Mouse (Mus musculus): ENCODE data around the gene Chst15.

Gene Chst15

DNA sequence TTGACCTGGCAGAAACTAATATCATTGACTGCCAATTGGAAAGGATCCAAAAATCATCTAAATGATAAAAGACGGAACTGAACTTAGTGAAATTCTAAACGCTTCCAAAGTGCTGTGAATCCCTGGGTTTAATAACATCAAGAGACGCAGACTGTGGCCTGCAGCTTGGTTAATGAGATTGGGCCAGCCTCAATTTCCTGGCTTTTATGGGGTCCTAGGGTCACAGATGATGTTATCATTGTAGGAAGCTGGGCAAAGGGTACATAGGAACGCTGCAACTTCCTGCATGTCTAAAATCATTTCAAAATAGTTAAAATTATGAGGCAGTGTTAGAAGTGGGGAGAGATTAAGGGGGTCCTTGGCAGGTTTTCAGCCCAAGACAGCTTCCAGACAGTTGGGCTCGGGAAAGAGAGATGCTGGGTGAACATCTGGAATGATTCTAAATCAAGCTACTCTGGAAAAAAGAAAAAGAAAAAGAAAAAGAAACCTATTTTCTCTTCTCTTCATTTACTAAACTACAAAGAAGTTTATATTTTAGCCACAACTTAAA lies 17.3 kb downstream of the Chst15 start:
- peak; percentile 76 for DNase-seq

- no peak for DNase-seq
Measured at GRCm38 (mm10) chr7:132298412-132298990, 18.5 kb downstream of the Chst15 start.

- peak; percentile 79 for DNase-seq
Measured at GRCm38 (mm10) chr7:132296661-132297443, 20.2 kb downstream of the Chst15 start.

DNA sequence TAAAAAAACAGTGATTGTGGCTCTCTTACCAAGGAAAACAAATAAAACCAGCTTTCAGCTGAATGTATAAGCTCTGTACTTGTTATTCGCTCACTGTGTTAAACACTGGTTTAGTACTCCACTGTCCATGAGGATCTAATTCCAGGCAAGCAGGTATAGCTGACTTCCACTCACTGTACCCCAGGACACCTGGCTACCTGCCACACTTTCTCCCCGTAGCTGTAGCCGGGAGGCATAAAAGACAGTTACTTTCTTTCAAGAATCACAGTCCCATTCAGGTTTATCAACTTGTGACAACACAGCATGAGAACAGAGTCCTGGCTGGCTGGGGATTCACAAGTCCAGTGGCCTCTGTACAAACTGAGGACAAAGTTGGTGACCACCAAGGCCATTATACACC lies 20.9 kb downstream of the Chst15 start:
- DNase-seq, result no peak

DNA sequence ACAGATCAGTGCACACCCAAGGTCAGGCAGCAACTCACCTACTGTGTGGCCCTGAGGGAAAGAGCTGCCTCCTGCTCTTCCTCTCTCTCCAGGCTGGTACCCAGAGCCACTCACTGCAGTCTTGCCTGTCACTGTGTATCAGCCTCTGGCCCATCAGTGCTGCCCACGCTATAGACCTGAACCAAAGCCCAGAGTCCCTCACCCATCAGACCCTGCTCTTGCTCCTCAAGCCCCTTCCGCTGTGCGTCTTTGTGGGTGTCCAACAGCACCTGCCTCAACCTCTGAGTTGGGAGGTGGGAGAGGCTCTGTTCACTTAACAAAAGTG lies 29.7 kb downstream of the Chst15 start:
- DNase-seq, result no peak

DNA sequence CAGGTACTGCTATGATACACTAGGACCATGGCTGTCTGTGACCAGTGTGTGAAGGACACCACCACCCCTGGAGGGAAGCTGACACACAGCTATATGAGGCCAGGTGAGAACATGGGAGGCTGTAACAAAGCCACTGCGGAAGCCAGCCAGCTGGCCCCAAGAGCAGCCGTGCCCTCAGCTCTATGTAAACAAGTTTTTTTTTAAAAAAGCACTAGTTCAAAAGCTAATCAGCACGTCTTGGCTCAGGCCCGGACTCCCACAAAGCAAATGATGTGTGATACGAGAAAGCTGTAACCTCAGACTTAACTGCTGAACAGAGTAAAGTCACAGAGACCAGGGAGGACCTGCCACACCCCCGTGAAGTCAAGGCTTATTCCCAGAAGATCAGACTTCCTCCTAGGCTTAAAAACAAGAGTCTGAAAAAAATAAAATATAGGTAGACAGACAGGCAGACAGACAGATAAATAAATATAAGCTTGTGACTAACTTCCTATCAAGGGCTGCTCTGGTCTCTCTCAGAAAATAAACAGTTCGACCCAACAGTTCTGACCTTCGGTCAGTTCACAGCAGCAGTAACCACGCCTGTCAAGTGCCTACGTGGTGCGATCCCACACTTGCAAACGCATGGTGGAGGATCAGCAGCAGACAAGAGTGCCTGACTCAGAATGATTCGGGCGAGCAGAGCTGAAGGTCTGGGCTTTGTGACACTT lies 30.2 kb downstream of the Chst15 start:
- no peak for DNase-seq

- DNase-seq, result no peak
Measured at GRCm38 (mm10) chr7:132284795-132285194, 32.2 kb downstream of the Chst15 start.

DNA sequence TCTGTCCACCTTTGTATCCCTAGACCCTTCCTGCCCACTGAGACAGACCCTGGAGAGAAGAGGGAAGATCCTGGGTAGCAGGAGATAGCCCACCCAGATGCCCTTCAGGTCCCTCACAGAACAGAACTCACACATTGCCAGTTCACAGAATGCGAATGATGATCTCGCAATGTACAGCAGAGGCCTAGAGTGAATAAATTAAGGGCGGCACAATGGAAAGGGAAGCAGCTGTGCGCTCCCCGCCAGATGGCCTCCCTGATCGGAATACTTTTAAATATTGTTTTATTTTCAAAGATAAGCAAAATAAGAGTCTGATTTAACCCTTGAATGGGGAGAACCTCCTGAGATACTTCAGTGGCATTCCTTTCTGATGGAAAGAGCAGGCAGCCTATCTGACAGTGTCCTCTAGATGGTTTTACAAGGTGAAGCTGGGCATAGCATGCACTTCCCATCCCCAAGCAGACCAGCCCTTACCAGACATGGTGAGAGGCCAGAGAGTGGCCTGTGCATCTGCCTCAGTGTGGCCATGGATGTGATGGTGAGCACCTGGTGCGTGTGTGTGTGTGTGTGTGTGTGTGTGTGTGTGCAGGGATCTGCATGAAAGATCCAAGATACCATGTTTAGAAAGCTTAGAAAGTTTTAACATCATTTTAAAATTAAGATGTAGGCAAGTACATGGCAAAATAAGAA lies 32.8 kb downstream of the Chst15 start:
- DNase-seq, result no peak

- no peak for DNase-seq
Measured at GRCm38 (mm10) chr7:132282576-132282975, 34.5 kb downstream of the Chst15 start.

- DNase-seq, result no peak
Measured at GRCm38 (mm10) chr7:132282161-132282560, 34.9 kb downstream of the Chst15 start.

- no peak for DNase-seq
Measured at GRCm38 (mm10) chr7:132281753-132282152, 35.3 kb downstream of the Chst15 start.

GRCm38 (mm10) chr7:132278658-132279057 lies 38.4 kb downstream of the Chst15 start:
- peak; percentile 75 for DNase-seq

- DNase-seq, result no peak
Measured at GRCm38 (mm10) chr7:132276287-132276686, 40.7 kb downstream of the Chst15 start.

DNA sequence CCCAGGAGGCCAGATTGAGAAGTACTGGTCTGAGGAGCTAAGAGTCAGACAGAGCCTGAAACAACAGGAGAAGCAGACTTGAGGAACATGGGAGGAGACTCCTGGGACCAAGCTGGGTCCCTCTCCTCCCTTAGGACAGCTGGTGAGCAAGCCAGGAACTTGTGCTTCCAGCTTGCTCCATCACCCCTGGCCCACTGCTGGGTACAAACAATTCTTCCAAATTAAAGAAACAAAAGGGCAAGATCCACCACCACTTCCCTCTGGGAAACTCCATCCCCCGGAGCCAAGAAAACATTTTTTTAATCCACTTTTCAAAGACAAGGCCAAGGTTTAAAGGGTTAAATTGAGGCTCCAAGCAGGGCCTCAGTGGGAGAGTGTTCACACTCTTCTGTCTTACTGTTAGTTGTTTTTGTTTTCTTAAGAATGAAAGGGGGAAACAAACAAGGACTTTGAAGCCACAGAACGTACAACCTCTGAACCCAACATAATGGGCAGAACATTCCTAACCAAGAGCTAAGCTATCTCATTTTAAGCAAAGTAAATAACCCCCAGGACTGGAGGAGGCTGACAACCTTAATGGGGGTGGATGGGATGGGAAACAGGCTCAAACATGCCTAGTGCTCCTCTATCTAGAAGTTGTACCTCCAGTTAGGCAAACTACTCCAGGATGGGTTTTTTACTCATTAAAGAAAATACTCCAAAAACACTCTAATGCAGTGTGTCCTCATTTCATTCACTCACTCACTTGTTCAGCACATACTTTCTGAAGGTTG lies 43.1 kb downstream of the Chst15 start:
- DNase-seq, result peak; percentile 49

DNA sequence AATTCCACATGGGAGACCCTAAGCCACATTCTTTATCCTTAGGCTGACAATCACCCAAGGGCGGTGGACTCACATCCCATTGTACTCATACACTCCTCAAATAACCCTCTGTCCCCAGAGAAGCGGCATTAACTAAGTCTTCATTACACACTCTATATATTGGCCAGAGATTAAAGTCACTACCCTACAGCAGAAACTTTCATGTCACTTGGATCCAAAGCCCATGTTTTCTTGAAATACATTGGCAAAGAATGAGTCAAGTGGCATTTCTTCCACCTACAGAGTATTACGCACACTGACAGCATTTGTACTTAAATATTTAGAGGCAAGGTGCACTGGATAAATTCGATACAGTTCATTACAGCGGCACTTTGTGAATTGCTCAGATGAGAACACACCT lies 44.0 kb downstream of the Chst15 start:
- no peak for DNase-seq

DNA sequence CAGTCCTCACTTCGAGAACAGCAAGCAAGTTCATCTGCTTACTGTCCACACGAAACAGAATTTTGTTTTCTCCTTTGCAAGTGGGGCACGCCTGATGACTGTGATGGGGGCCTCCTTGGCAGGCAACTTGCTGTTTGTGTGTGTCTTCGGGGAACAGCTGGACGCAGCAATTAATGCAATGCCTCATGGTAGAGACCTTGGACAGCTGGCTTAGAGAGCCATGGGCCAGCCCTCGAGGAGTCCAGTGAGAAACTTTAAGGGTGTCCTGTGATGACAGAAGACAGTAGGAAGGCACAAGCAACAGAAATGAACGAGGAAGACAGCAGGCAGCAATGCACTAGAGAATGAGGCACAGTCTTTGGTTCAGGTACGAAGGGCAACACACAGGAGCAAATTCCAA lies 46.7 kb downstream of the Chst15 start:
- DNase-seq, result no peak

- DNase-seq, result no peak
Measured at GRCm38 (mm10) chr7:132269661-132270060, 47.4 kb downstream of the Chst15 start.

DNA sequence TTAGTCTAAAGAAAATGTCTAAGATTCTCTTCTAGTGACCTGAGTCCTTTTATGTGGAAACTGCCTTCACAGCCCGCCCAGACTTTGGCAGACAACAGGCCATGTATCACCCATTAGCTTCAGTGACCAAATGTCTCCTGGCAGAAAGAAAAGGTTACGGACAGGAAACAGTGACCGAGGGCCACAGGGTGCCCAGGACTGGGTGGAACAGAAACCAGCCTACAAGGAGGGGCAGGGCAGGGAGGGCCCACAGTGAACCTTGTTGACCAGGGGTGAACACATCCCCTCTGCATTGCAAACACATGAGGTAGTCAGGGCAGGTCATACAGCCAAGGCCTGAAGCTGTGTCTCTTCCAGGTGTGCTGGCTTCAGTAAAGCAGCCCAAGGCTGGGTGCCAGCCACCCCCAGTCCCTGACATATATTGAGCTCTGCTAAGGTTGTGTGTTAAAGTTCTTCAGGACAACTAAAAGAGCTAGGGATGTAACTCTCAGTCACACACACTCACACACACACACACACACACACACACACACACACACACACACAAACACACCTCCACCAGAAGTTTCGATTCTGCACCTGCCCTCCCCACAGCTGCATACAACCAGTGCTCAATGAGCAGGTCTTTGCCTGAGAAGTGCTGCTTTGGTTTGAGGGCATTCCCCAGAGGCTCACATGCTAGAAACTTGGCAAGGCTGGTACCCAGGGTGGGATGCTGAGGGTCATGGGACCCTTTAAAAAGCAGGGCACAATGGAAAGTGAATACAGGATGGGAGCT lies 49.1 kb downstream of the Chst15 start:
- DNase-seq, result no peak

DNA sequence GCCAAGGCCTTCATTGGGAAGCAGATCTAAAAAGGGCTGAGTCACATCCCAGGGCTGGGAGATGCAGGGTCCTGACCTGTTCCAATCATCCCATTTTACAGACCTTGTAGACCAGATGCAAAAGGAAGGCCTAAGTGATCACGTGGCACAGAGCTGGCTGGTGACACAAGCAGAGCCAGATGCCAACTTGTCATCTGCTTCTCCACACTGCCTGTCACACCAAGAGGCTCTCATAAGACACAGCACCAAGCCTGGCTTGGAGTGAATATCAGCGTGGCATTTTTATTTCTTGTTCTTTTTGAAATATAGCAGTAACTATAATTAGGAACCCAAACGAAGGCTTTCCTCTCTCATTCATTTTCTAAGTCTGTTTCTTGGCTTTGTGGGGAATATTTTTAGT lies 52.3 kb downstream of the Chst15 start:
- DNase-seq, result no peak

DNA sequence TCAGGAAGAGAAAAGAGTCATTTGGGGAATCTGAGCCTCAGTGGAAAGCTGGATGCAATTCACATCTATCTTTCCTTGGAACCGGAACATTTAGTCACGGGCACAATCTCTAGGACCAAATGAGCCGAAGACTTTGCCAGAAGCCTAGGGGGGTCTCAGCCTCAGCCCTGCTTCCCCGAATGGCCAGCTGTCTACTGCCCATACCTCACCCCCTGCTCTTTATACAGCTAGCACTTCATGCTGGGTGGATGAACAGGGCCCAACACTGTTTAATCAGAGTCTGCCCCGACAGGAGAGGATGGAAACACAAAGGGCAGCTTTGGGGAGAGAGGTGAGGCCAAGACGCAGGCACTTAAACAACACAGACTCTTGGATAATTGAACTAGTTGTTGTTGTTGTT lies 53.8 kb downstream of the Chst15 start:
- no peak for DNase-seq

GRCm38 (mm10) chr7:132262696-132263095 lies 54.3 kb downstream of the Chst15 start:
- DNase-seq, result no peak

- no peak for DNase-seq
Measured at GRCm38 (mm10) chr7:132261885-132262284, 55.1 kb downstream of the Chst15 start.

Data from kidney, postnatal 14 days (tissue).